In genomic region chr6:141455335-141455734, GRCm38 (mm10) we compare ENCODE assay signal across 17 mouse cellular contexts.
"Had no signal": no experiment of that assay in that cellular context is flagged by ENCODE, and none has a peak within 500 bp of the region (broad histone marks: within the 10 kb centered on the region; RNA-seq: fewer than 3 reads in every experiment).

No protein-coding gene starts in this region.

- H3K4me2 ChIP-seq: liver, embryonic 15.5 days; lung, embryonic 15.5 days; midbrain, embryonic 11.5 days; midbrain, embryonic 13.5 days; midbrain, embryonic 15.5 days; neural tube, embryonic 12.5 days; stomach, embryonic 15.5 days had no signal

- ATAC-seq: liver, postnatal 0 days; midbrain, embryonic 13.5 days; midbrain, embryonic 15.5 days had no signal

- DNase-seq: liver, postnatal 0 days; lung, postnatal 14 days; lung, postnatal 36 days; right cerebral cortex, postnatal 14 days; thymus, adult 2 months; thymus, postnatal 25 days; thymus, postnatal 4 days had no signal

- H3K27me3 ChIP-seq: liver, embryonic 15.5 days; lung, embryonic 15.5 days; megakaryocyte, embryonic 14.5 days; midbrain, embryonic 13.5 days; midbrain, embryonic 15.5 days; neural tube, embryonic 12.5 days; stomach, embryonic 15.5 days had no signal

- H3K36me3 ChIP-seq: liver, embryonic 15.5 days; lung, embryonic 15.5 days; midbrain, embryonic 13.5 days; midbrain, embryonic 15.5 days; neural tube, embryonic 12.5 days; stomach, embryonic 15.5 days had no signal

- H3K9me3 ChIP-seq: liver, embryonic 15.5 days; lung, embryonic 15.5 days; midbrain, embryonic 13.5 days; midbrain, embryonic 15.5 days; neural tube, embryonic 12.5 days; stomach, embryonic 15.5 days had no signal

- H3K9ac ChIP-seq: liver, embryonic 15.5 days; liver, postnatal 0 days; lung, embryonic 15.5 days; midbrain, embryonic 13.5 days; midbrain, embryonic 15.5 days; neural tube, embryonic 12.5 days; stomach, embryonic 15.5 days had no signal

- H3K4me1 ChIP-seq: liver, embryonic 15.5 days; lung, embryonic 15.5 days; megakaryocyte, embryonic 14.5 days; midbrain, embryonic 13.5 days; midbrain, embryonic 15.5 days; neural tube, embryonic 12.5 days; stomach, embryonic 15.5 days had no signal

- H3K4me3 ChIP-seq: liver, embryonic 15.5 days; lung, embryonic 15.5 days; megakaryocyte, embryonic 14.5 days; midbrain, embryonic 13.5 days; midbrain, embryonic 15.5 days; neural tube, embryonic 12.5 days; stomach, embryonic 15.5 days had no signal

- H3K27ac ChIP-seq: liver, embryonic 15.5 days; lung, embryonic 15.5 days; macrophage; midbrain, embryonic 13.5 days; midbrain, embryonic 15.5 days; neural tube, embryonic 12.5 days; stomach, embryonic 15.5 days; stomach, postnatal 0 days had no signal
